Mouse (Mus musculus) NIH3T3 (cell line): ENCODE data around the gene Ott.
"Not testable (repeated sequence)": the region's sequence is repeated elsewhere in the genome, so short reads cannot be mapped to it uniquely, and the experiment has no call there.

Experiments
- DNase-seq: peaks from one replicate; pipeline ENCODE4 v3.0.0-alpha.2; 2012; ENCODE audit warnings: low read depth

Ott gene

GRCm38 (mm10) chrX:149073982-149074381 is at the start of gene Ott:
TSS of gene Ott (plus strand) at chrX:149074282.
- DNase-seq, result not testable (repeated sequence)
